ENCODE assay signal across 8 mouse cellular contexts in genomic region chr10:60779628-60780027, GRCm38 (mm10). TPM values are rescaled to one million over a fixed set of nuclear protein-coding genes. Genes with fewer than 3 reads are reported as not detected.
A peak's percentile ranks its signal among the peaks of the same experiment; 100 is the strongest.
DNase-seq lines count a peak whose midpoint lies in the region; ATAC-seq and TF ChIP-seq lines count a peak whose summit lies in the region.

No protein-coding gene starts in this region.

- no peak for TF ChIP-seq POLR2A in cerebellum, adult 2 months (IDR thresholded peaks at IDR 0.05; ENCODE audit: borderline replicate concordance, insufficient read depth, low read length)

- H3K27me3 ChIP-seq in cerebellum, adult 2 months (ENCODE audit: control insufficient read depth, insufficient read depth, low read length): no peaks in the 10 kb centered on the region
- H3K27me3 ChIP-seq in forebrain, postnatal 0 days (ENCODE audit: insufficient read depth, low read length): no peaks in the 10 kb centered on the region; the same call in 1 of the 2 replicates
- no peaks in the 10 kb centered on the region for H3K27me3 ChIP-seq in lung, embryonic 16.5 days (ENCODE audit: control insufficient read depth, insufficient read depth, low read depth, low read length)

- no peak overlapping the region for H3K4me3 ChIP-seq in cerebellum, adult 2 months (replicated peaks; ENCODE audit: insufficient read depth, low read depth, low read length)
- no peak overlapping the region for H3K4me3 ChIP-seq in forebrain, postnatal 0 days (ENCODE audit: low read depth, low read length)
- H3K4me3 ChIP-seq in layer of hippocampus, adult 2 months: no peak overlapping the region
- H3K4me3 ChIP-seq in lung, embryonic 16.5 days (ENCODE audit: low read length): no peak overlapping the region

- no peaks in the 10 kb centered on the region for H3K36me3 ChIP-seq in forebrain, postnatal 0 days (ENCODE audit: insufficient read depth)
- H3K36me3 ChIP-seq in lung, embryonic 16.5 days (ENCODE audit: control insufficient read depth, insufficient read depth, low read length): no peaks in the 10 kb centered on the region; the same call in 1 of the 2 replicates

- peak; percentile 92 for TF ChIP-seq CTCF in cerebellum, adult 2 months (IDR thresholded peaks at IDR 0.05; ENCODE audit: borderline replicate concordance, insufficient read depth, low read depth, low read length)
- TF ChIP-seq CTCF in forebrain, postnatal 0 days (IDR thresholded peaks at IDR 0.05; ENCODE audit: low read depth): peak; percentile 99
- TF ChIP-seq CTCF in layer of hippocampus, adult 2 months (conservative IDR thresholded peaks at IDR 0.05): peak; percentile 99

- no peaks in the 10 kb centered on the region for H3K9me3 ChIP-seq in forebrain, postnatal 0 days (ENCODE audit: low read length)
- H3K9me3 ChIP-seq in lung, embryonic 16.5 days (ENCODE audit: control insufficient read depth, low read length): no peaks in the 10 kb centered on the region

- 7% methylated on average over 9 of the region's 9 CpGs for WGBS in cerebellum, adult 2 months
- 4% methylated on average over 9 of the region's 9 CpGs for WGBS in forebrain, postnatal 0 days
- WGBS in lung, embryonic 16.5 days: 4% methylated on average over 9 of the region's 9 CpGs

- no peak overlapping the region for H3K27ac ChIP-seq in cerebellum, adult 2 months (ENCODE audit: insufficient read depth, low read length)
- H3K27ac ChIP-seq in forebrain, postnatal 0 days (ENCODE audit: low read depth, low read length): no peak overlapping the region
- no peak overlapping the region for H3K27ac ChIP-seq in layer of hippocampus, adult 2 months
- H3K27ac ChIP-seq in lung, embryonic 16.5 days (ENCODE audit: low read length): no peak overlapping the region

- peaks cover 39% of the 10 kb centered on the region for H3K4me1 ChIP-seq in cerebellum, adult 2 months (ENCODE audit: control insufficient read depth, insufficient read depth, low read length)
- H3K4me1 ChIP-seq in forebrain, postnatal 0 days (ENCODE audit: insufficient read depth): no peaks in the 10 kb centered on the region; the same call in 1 of the 2 replicates
- peaks cover 6% of the 10 kb centered on the region; the same call in 1 of the 2 replicates for H3K4me1 ChIP-seq in lung, embryonic 16.5 days (replicated peaks; ENCODE audit: control insufficient read depth, insufficient read depth, low read length)

- peak; percentile 82 for DNase-seq in Muller cell, postnatal 12 days (ENCODE audit: inconsistent ontology term)
- DNase-seq in cerebellum, adult 2 months: peak; percentile 73 to 86
- DNase-seq in forebrain, postnatal 0 days: peak; percentile 88
- DNase-seq in heart, postnatal 4 days: peak; percentile 85
- DNase-seq in layer of hippocampus, adult 2 months (ENCODE audit: low spot score in 2 of 2): peak; percentile 49 to 79
- peak; percentile 92 for DNase-seq in retina, embryonic 14.5 days (ENCODE audit: low spot score)
- peak; percentile 87 for DNase-seq in thymus, postnatal 4 days

- peak; percentile 74 for ATAC-seq in forebrain, postnatal 0 days
- peak; percentile 64 for ATAC-seq in lung, embryonic 16.5 days (ENCODE audit: low read depth)

- H3K4me2 ChIP-seq in forebrain, postnatal 0 days (ENCODE audit: low read depth): peak overlapping the region; percentile 36
- peak overlapping the region; percentile 28 for H3K4me2 ChIP-seq in lung, embryonic 16.5 days (ENCODE audit: low read depth, low read length)

- H3K9ac ChIP-seq in forebrain, postnatal 0 days: no peak overlapping the region
- H3K9ac ChIP-seq in lung, embryonic 16.5 days (ENCODE audit: low read length): no peak overlapping the region

RNA-seq across cellular contexts. Expression of gene Slc29a3, which starts 27.0 kb away (rescaled TPM):
- polyA plus RNA-seq in cerebellum, adult 2 months (2012; rRNA removed): 9.6 and 9.9 TPM in 2 replicates
- 6.5 and 9.3 TPM in 2 replicates for total RNA-seq in forebrain, postnatal 0 days (2014; rRNA removed)
- polyA plus RNA-seq in forebrain, postnatal 0 days (2015; fragmentation: Nextera tagmentation; extraction: Ambion mirVana): 7.8 and 11.6 TPM in 2 replicates
- total RNA-seq in heart, postnatal 4 days (2021): 1 to 10 TPM; 6.9 to 8.2 TPM
- 10 to 100 TPM; 14.6 to 18.3 TPM for total RNA-seq in layer of hippocampus, adult 2 months (2021)
- polyA plus RNA-seq in lung, embryonic 16.5 days (2015; fragmentation: Nextera tagmentation; extraction: Ambion mirVana): 8.9 and 10.2 TPM in 2 replicates

RNA-seq across cellular contexts. Expression of gene Unc5b, which starts 51.8 kb away (rescaled TPM):
- polyA plus RNA-seq in cerebellum, adult 2 months (2012; rRNA removed): 44.4 and 44.8 TPM in 2 replicates
- 8.5 and 15.9 TPM in 2 replicates for total RNA-seq in forebrain, postnatal 0 days (2014; rRNA removed)
- polyA plus RNA-seq in forebrain, postnatal 0 days (2015; fragmentation: Nextera tagmentation; extraction: Ambion mirVana): 1.1 and 1.6 TPM in 2 replicates
- 10 to 100 TPM; 42.1 to 43.3 TPM for total RNA-seq in heart, postnatal 4 days (2021)
- 10 to 100 TPM; 10.7 to 11.2 TPM for total RNA-seq in layer of hippocampus, adult 2 months (2021)
- 6.7 and 7.3 TPM in 2 replicates for polyA plus RNA-seq in lung, embryonic 16.5 days (2015; fragmentation: Nextera tagmentation; extraction: Ambion mirVana)
